Comparison of ENCODE assay signal across 7 mouse cellular contexts in the genomic region with DNA sequence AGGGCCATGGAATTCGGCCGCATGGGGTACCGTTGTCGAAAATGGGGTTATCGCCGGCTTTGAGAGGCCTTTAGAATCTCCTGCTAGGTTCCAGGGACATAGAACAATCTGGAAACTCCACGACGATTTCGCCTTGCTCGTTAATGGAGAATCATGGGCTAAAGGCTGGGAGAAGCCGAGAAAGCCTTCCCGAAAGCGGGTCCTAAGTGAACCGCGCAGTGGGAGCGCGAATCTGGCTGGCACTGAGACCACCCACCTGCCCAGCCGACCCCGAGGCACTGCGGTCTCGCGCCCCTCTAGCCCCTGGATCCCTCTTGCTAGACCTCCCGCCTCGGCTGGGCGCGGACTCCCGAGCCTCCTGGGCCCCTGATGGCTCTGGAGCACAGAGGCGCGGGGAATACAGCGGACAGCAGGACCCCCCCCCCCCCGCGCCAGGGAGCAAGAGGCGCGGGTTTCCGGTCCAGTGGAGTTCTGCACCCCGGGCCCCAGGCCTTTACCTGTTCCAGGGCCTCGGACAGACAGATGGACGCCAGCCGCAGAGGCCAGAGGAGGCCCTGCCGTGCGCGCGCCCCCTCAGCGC. TPM values are rescaled to one million over a fixed set of nuclear protein-coding genes. Genes with fewer than 3 reads are reported as not detected.
DNase-seq lines count a peak whose midpoint lies in the region; ATAC-seq and TF ChIP-seq lines count a peak whose summit lies in the region.

No protein-coding gene starts in this region.

- no peak for ATAC-seq in lung, postnatal 0 days
- no peak for ATAC-seq in forebrain, embryonic 14.5 days
- no peak for ATAC-seq in liver, embryonic 11.5 days (replicated peaks; ENCODE audit: low FRiP score)
- ATAC-seq in stomach, embryonic 16.5 days (ENCODE audit: insufficient read depth, low FRiP score), result no peak

- peak overlapping the region; percentile 69 for H3K4me2 ChIP-seq in lung, postnatal 0 days (replicated peaks; ENCODE audit: low read depth, low read length)
- H3K4me2 ChIP-seq in forebrain, embryonic 14.5 days (ENCODE audit: low read length), result peak overlapping the region; percentile 45
- H3K4me2 ChIP-seq in liver, embryonic 11.5 days, result peak overlapping the region; percentile 90
- H3K4me2 ChIP-seq in stomach, embryonic 16.5 days (ENCODE audit: low read depth, low read length), result peak overlapping the region; percentile 70

- no peaks in the 10 kb centered on the region for H3K36me3 ChIP-seq in lung, postnatal 0 days (ENCODE audit: insufficient read depth, low read length)
- no peaks in the 10 kb centered on the region for H3K36me3 ChIP-seq in forebrain, embryonic 14.5 days (ENCODE audit: control insufficient read depth, insufficient read depth, low read length)
- no peaks in the 10 kb centered on the region for H3K36me3 ChIP-seq in liver, embryonic 11.5 days (ENCODE audit: control insufficient read depth, insufficient read depth, low read length)
- H3K36me3 ChIP-seq in stomach, embryonic 16.5 days (ENCODE audit: control insufficient read depth, insufficient read depth, low read length), result no peaks in the 10 kb centered on the region

- H3K4me1 ChIP-seq in lung, postnatal 0 days (ENCODE audit: insufficient read depth, low read depth, low read length), result peaks cover 23% of the 10 kb centered on the region; the same call in 1 of the 2 replicates
- H3K4me1 ChIP-seq in forebrain, embryonic 14.5 days (ENCODE audit: control insufficient read depth, insufficient read depth, low read length), result peaks cover 10% of the 10 kb centered on the region; the same call in 1 of the 2 replicates
- peaks cover 46% of the 10 kb centered on the region for H3K4me1 ChIP-seq in liver, embryonic 11.5 days (replicated peaks; ENCODE audit: control insufficient read depth, insufficient read depth, low read length)
- peaks cover 31% of the 10 kb centered on the region for H3K4me1 ChIP-seq in stomach, embryonic 16.5 days (ENCODE audit: control insufficient read depth, insufficient read depth, low read length)

- no peaks in the 10 kb centered on the region for H3K9me3 ChIP-seq in lung, postnatal 0 days (ENCODE audit: low read length)
- no peaks in the 10 kb centered on the region for H3K9me3 ChIP-seq in forebrain, embryonic 14.5 days (replicated peaks; ENCODE audit: control insufficient read depth, low read length)
- H3K9me3 ChIP-seq in liver, embryonic 11.5 days (ENCODE audit: control insufficient read depth, low read length), result no peaks in the 10 kb centered on the region
- H3K9me3 ChIP-seq in stomach, embryonic 16.5 days (replicated peaks; ENCODE audit: control insufficient read depth, low read length), result no peaks in the 10 kb centered on the region

- peak overlapping the region; percentile 77 for H3K27ac ChIP-seq in lung, postnatal 0 days (ENCODE audit: low read length)
- H3K27ac ChIP-seq in forebrain, embryonic 14.5 days (ENCODE audit: low read depth, low read length), result no peak overlapping the region
- H3K27ac ChIP-seq in liver, embryonic 11.5 days (ENCODE audit: low read depth, low read length), result no peak overlapping the region; the same call in 1 of the 2 replicates
- no peak overlapping the region for H3K27ac ChIP-seq in stomach, embryonic 16.5 days (ENCODE audit: low read length)

- no peak for DNase-seq in lung, postnatal 0 days (ENCODE audit: low spot score)
- no peak for DNase-seq in lung, postnatal 10 days
- DNase-seq in forebrain, embryonic 14.5 days (ENCODE audit: low spot score), result no peak
- DNase-seq in liver, embryonic 11.5 days (ENCODE audit: low spot score), result peak; percentile 65
- no peak for DNase-seq in right cerebral cortex, adult 2 months (ENCODE audit: low spot score in 2 of 2)
- DNase-seq in right cerebral cortex, postnatal 4 days, result no peak

- peaks cover 87% of the 10 kb centered on the region for H3K27me3 ChIP-seq in lung, postnatal 0 days (replicated peaks; ENCODE audit: insufficient read depth, low read length)
- H3K27me3 ChIP-seq in forebrain, embryonic 14.5 days (replicated peaks; ENCODE audit: control insufficient read depth, insufficient read depth, low read length), result peaks cover 100% of the 10 kb centered on the region
- peaks cover 100% of the 10 kb centered on the region for H3K27me3 ChIP-seq in liver, embryonic 11.5 days (replicated peaks; ENCODE audit: control insufficient read depth, insufficient read depth, low read length)
- H3K27me3 ChIP-seq in stomach, embryonic 16.5 days (ENCODE audit: control insufficient read depth, insufficient read depth, low read length), result peaks cover 100% of the 10 kb centered on the region

- peak overlapping the region; percentile 52 for H3K4me3 ChIP-seq in lung, postnatal 0 days (ENCODE audit: low read depth, low read length)
- peak overlapping the region; percentile 19 for H3K4me3 ChIP-seq in forebrain, embryonic 14.5 days (ENCODE audit: low read depth, low read length)
- H3K4me3 ChIP-seq in liver, embryonic 11.5 days (ENCODE audit: low read depth, low read length), result peak overlapping the region; percentile 53
- peak overlapping the region; percentile 43 for H3K4me3 ChIP-seq in stomach, embryonic 16.5 days (replicated peaks; ENCODE audit: low read length)

- TF ChIP-seq CTCF in lung, postnatal 0 days (IDR thresholded peaks at IDR 0.05), result no peak

- WGBS in lung, postnatal 0 days, result 2% methylated on average over 32 of the region's 44 CpGs
- under 1% methylated on average over 39 of the region's 44 CpGs for WGBS in forebrain, embryonic 14.5 days
- WGBS in liver, embryonic 11.5 days, result under 1% methylated on average over 39 of the region's 44 CpGs
- WGBS in stomach, embryonic 16.5 days, result 1% methylated on average over 43 of the region's 44 CpGs

- TF ChIP-seq EP300 in lung, postnatal 0 days (IDR thresholded peaks at IDR 0.05), result no peak

- peak overlapping the region; percentile 39 for H3K9ac ChIP-seq in lung, postnatal 0 days (replicated peaks; ENCODE audit: low read depth)
- no peak overlapping the region for H3K9ac ChIP-seq in forebrain, embryonic 14.5 days (ENCODE audit: low read length)
- H3K9ac ChIP-seq in liver, embryonic 11.5 days (ENCODE audit: low read depth, low read length), result no peak overlapping the region; the same call in 1 of the 2 replicates
- H3K9ac ChIP-seq in stomach, embryonic 16.5 days (ENCODE audit: low read length), result peak overlapping the region; percentile 54; the same call in 1 of the 2 replicates

RNA-seq across cellular contexts. Expression of a gene that starts 3.1 kb away (rescaled TPM):
- 86.2 and 104 TPM in 2 replicates for polyA plus RNA-seq in lung, postnatal 0 days (2015; fragmentation: Nextera tagmentation; extraction: Ambion mirVana)
- polyA plus RNA-seq in forebrain, embryonic 14.5 days (2014; fragmentation: Nextera tagmentation; extraction: Ambion mirVana), result 1.5 and 1.6 TPM in 2 replicates
- polyA plus RNA-seq in liver, embryonic 11.5 days (2014; fragmentation: Nextera tagmentation; extraction: Ambion mirVana), result 13.3 and 15.9 TPM in 2 replicates
- polyA plus RNA-seq in stomach, embryonic 16.5 days (2015; fragmentation: Nextera tagmentation; extraction: Ambion mirVana), result 5.5 TPM in 2 replicates

RNA-seq across cellular contexts. Expression of a gene that starts 25.2 kb away (rescaled TPM):
- polyA plus RNA-seq in lung, postnatal 0 days (2015; fragmentation: Nextera tagmentation; extraction: Ambion mirVana), result not detected in 2 replicates
- not detected in 2 replicates for polyA plus RNA-seq in forebrain, embryonic 14.5 days (2014; fragmentation: Nextera tagmentation; extraction: Ambion mirVana)
- not detected in 2 replicates for polyA plus RNA-seq in liver, embryonic 11.5 days (2014; fragmentation: Nextera tagmentation; extraction: Ambion mirVana)
- polyA plus RNA-seq in stomach, embryonic 16.5 days (2015; fragmentation: Nextera tagmentation; extraction: Ambion mirVana), result not detected in 2 replicates

Comparison
In these comparisons a context has a peak if more than half of its experiments do, and no peak if none do; other contexts are left out.
1. H3K9ac ChIP-seq: peak in lung, postnatal 0 days (single experiment) and stomach, embryonic 16.5 days (single experiment); none in forebrain, embryonic 14.5 days (single experiment) and liver, embryonic 11.5 days (single experiment).
2. Peak in every context shown above with its lines, with median percentiles within 50 percentile points of each other: H3K4me2 ChIP-seq and H3K4me3 ChIP-seq.